Mouse (Mus musculus): ENCODE results near the gene Arhgap24. TPM values are rescaled to one million over a fixed set of nuclear protein-coding genes. Genes with fewer than 3 reads are reported as not detected.

Gene Arhgap24
- total RNA-seq, 1 experiment from 2014 or later, result 32.9 TPM

GRCm38 (mm10) chr5:102643364-102643763 is 162.2 kb downstream of the Arhgap24 start:
- no peak for ATAC-seq (ENCODE audit: extremely low read depth, insufficient number of reproducible peaks, low FRiP score, poor library complexity, severe bottlenecking)

- no peak for ATAC-seq (ENCODE audit: extremely low read depth, insufficient number of reproducible peaks, low FRiP score, poor library complexity, severe bottlenecking)
Observed at GRCm38 (mm10) chr5:102643820-102644219, 162.6 kb downstream of the Arhgap24 start.

- no peak for ATAC-seq (ENCODE audit: extremely low read depth, insufficient number of reproducible peaks, low FRiP score, poor library complexity, severe bottlenecking)
Observed at GRCm38 (mm10) chr5:102659061-102659460, 177.9 kb downstream of the Arhgap24 start.

GRCm38 (mm10) chr5:102664988-102665726 is 184.0 kb downstream of the Arhgap24 start:
- no peak for ATAC-seq (ENCODE audit: extremely low read depth, insufficient number of reproducible peaks, low FRiP score, poor library complexity, severe bottlenecking)

- ATAC-seq (ENCODE audit: extremely low read depth, insufficient number of reproducible peaks, low FRiP score, poor library complexity, severe bottlenecking), result no peak
Observed at GRCm38 (mm10) chr5:102666886-102667285, 185.7 kb downstream of the Arhgap24 start.

- ATAC-seq (ENCODE audit: extremely low read depth, insufficient number of reproducible peaks, low FRiP score, poor library complexity, severe bottlenecking), result no peak
Observed at GRCm38 (mm10) chr5:102667754-102668575, 186.8 kb downstream of the Arhgap24 start.

- ATAC-seq (ENCODE audit: extremely low read depth, insufficient number of reproducible peaks, low FRiP score, poor library complexity, severe bottlenecking), result no peak
Observed at GRCm38 (mm10) chr5:102670206-102670605, 189.0 kb downstream of the Arhgap24 start.

- no peak for ATAC-seq (ENCODE audit: extremely low read depth, insufficient number of reproducible peaks, low FRiP score, poor library complexity, severe bottlenecking)
Observed at GRCm38 (mm10) chr5:102670731-102671345, 189.6 kb downstream of the Arhgap24 start.

GRCm38 (mm10) chr5:102675326-102675725 is 194.1 kb downstream of the Arhgap24 start:
- no peak for ATAC-seq (ENCODE audit: extremely low read depth, insufficient number of reproducible peaks, low FRiP score, poor library complexity, severe bottlenecking)

- no peak for ATAC-seq (ENCODE audit: extremely low read depth, insufficient number of reproducible peaks, low FRiP score, poor library complexity, severe bottlenecking)
Observed at GRCm38 (mm10) chr5:102677176-102677575, 196.0 kb downstream of the Arhgap24 start.

- no peak for ATAC-seq (ENCODE audit: extremely low read depth, insufficient number of reproducible peaks, low FRiP score, poor library complexity, severe bottlenecking)
Observed at GRCm38 (mm10) chr5:102687673-102688072, 206.5 kb downstream of the Arhgap24 start.

- ATAC-seq (ENCODE audit: extremely low read depth, insufficient number of reproducible peaks, low FRiP score, poor library complexity, severe bottlenecking), result peak; percentile 73; the same call in 1 of the 2 replicates
Observed at GRCm38 (mm10) chr5:102692487-102692886, 211.3 kb downstream of the Arhgap24 start.

GRCm38 (mm10) chr5:102693192-102693591 is 212.0 kb downstream of the Arhgap24 start:
- ATAC-seq (ENCODE audit: extremely low read depth, insufficient number of reproducible peaks, low FRiP score, poor library complexity, severe bottlenecking), result no peak

- ATAC-seq (ENCODE audit: extremely low read depth, insufficient number of reproducible peaks, low FRiP score, poor library complexity, severe bottlenecking), result 0 out of 2 replicates have a peak, but pooled peaks have one; percentile 15
Observed at GRCm38 (mm10) chr5:102693871-102694270, 212.7 kb downstream of the Arhgap24 start.

GRCm38 (mm10) chr5:102697784-102698183 is 216.6 kb downstream of the Arhgap24 start:
- ATAC-seq (ENCODE audit: extremely low read depth, insufficient number of reproducible peaks, low FRiP score, poor library complexity, severe bottlenecking), result no peak

GRCm38 (mm10) chr5:102698396-102698795 is 217.2 kb downstream of the Arhgap24 start:
- no peak for ATAC-seq (ENCODE audit: extremely low read depth, insufficient number of reproducible peaks, low FRiP score, poor library complexity, severe bottlenecking)

GRCm38 (mm10) chr5:102698891-102699290 is 217.7 kb downstream of the Arhgap24 start:
- ATAC-seq (ENCODE audit: extremely low read depth, insufficient number of reproducible peaks, low FRiP score, poor library complexity, severe bottlenecking), result no peak

- ATAC-seq (ENCODE audit: extremely low read depth, insufficient number of reproducible peaks, low FRiP score, poor library complexity, severe bottlenecking), result no peak
Observed at GRCm38 (mm10) chr5:102702581-102702980, 221.4 kb downstream of the Arhgap24 start.

GRCm38 (mm10) chr5:102703325-102704099 is 222.3 kb downstream of the Arhgap24 start:
- no peak for ATAC-seq (ENCODE audit: extremely low read depth, insufficient number of reproducible peaks, low FRiP score, poor library complexity, severe bottlenecking)
